Mouse (Mus musculus): ENCODE data around the gene Ebf3. TPM values are rescaled to one million over a fixed set of nuclear protein-coding genes. Genes with fewer than 3 reads are reported as not detected.

Ebf3 gene
- polyA plus RNA-seq, 1 experiment from 2014 or later, result 1.4 TPM

DNA sequence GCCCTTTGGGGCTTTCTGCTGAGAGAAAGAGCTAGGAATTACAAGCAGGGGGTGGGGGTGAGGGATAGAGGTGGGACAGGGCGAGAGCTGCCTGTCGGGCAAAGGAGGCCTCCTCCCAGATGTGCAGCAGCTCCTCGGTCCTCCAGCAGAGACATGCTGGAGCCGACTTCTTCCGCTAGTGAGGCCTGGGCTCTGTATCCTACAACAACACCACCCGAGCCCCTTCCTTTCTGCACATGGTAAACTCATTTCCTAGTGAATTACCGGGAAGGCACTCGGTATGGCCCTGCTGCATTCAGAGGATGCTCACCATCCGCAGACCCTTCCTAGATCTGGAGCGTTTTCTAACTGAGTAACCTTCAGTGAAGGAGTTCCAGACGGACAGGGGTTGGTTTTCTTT, 14.1 kb downstream of the Ebf3 start:
- Histone ChIP-seq H3K4me3 (ENCODE audit: low read depth, low read length) (no peak overlapping the region), H3K4me1 (replicated peaks; ENCODE audit: control insufficient read depth, insufficient read depth, low read length) (peaks cover 19% of the 10 kb centered on the region), H3K27me3 (replicated peaks; ENCODE audit: control insufficient read depth, insufficient read depth, low read length) (peaks cover 70% of the 10 kb centered on the region), H3K27ac (ENCODE audit: low read depth) (no peak overlapping the region), H3K36me3 (ENCODE audit: control insufficient read depth, insufficient read depth, low read length) (no peaks in the 10 kb centered on the region), H3K9me3 (ENCODE audit: control insufficient read depth, low read length) (no peaks in the 10 kb centered on the region), H3K9ac (ENCODE audit: low read length) (no peak overlapping the region), H3K4me2 (ENCODE audit: low read length) (no peak overlapping the region)
- ATAC-seq (replicated peaks; ENCODE audit: low FRiP score, low TSS enrichment, low read depth), result no peak
- DNase-seq (ENCODE audit: low spot score), result no peak
- WGBS, result 32% methylated on average over 11 of the region's 11 CpGs

DNA sequence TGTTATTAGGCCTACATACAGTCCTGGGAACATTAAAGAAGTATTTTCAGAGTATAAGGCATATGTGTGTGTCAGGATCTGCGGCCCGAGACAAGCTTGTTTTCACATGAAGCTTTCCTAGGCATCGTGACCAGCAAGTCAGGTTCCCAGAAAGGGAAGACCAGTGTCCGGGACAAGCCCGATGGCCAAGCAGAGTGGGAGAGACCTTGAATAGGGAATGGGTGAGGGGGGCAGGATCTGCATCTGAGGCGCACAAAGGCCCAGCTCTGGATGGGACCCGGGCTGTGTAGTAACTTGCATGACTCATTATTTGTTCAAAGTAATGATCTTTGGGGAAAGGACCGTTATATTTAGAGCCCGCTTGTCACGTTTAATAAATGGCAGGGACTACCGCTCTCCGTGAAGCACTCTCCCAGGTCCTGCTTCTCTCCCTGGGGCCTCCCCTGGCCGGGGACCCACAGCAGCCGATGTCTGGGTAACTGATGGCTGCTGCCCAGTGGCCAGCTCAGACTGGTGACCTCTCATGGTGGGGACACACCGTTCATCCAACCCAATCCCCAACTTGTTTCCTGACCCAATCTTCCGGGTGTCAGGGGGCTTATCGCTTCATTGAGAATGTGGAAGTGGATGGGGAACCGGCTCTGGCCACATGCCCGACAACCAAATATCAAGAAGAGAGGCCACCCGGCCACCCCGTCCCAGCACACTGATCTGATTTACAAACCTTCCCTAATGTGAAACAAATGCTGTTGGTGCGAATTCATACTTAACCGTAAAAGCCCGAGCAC, 16.5 kb downstream of the Ebf3 start:
- WGBS, result 61% methylated on average over 24 of the region's 24 CpGs
- Histone ChIP-seq H3K9ac (ENCODE audit: low read length) (no peak overlapping the region), H3K36me3 (ENCODE audit: control insufficient read depth, insufficient read depth, low read length) (no peaks in the 10 kb centered on the region), H3K4me1 (replicated peaks; ENCODE audit: control insufficient read depth, insufficient read depth, low read length) (peaks cover 14% of the 10 kb centered on the region), H3K27me3 (replicated peaks; ENCODE audit: control insufficient read depth, insufficient read depth, low read length) (peaks cover 51% of the 10 kb centered on the region), H3K9me3 (ENCODE audit: control insufficient read depth, low read length) (no peaks in the 10 kb centered on the region), H3K4me2 (ENCODE audit: low read length) (no peak overlapping the region), H3K4me3 (ENCODE audit: low read depth, low read length) (no peak overlapping the region), H3K27ac (ENCODE audit: low read depth) (no peak overlapping the region)
- DNase-seq (ENCODE audit: low spot score), result no peak
- ATAC-seq (replicated peaks; ENCODE audit: low FRiP score, low TSS enrichment, low read depth), result no peak

GRCm38 (mm10) chr7:137297131-137297530, 17.1 kb downstream of the Ebf3 start:
- no peak for ATAC-seq (replicated peaks; ENCODE audit: low FRiP score, low TSS enrichment, low read depth)

GRCm38 (mm10) chr7:137295612-137296011, 18.6 kb downstream of the Ebf3 start:
- Histone ChIP-seq H3K9ac (ENCODE audit: low read length) (no peak overlapping the region), H3K4me1 (replicated peaks; ENCODE audit: control insufficient read depth, insufficient read depth, low read length) (peaks cover 2% of the 10 kb centered on the region; the same call in 1 of the 2 replicates), H3K27ac (ENCODE audit: low read depth) (no peak overlapping the region), H3K27me3 (replicated peaks; ENCODE audit: control insufficient read depth, insufficient read depth, low read length) (peaks cover 41% of the 10 kb centered on the region), H3K4me2 (ENCODE audit: low read length) (no peak overlapping the region), H3K4me3 (ENCODE audit: low read depth, low read length) (no peak overlapping the region), H3K9me3 (ENCODE audit: control insufficient read depth, low read length) (no peaks in the 10 kb centered on the region), H3K36me3 (ENCODE audit: control insufficient read depth, insufficient read depth, low read length) (no peaks in the 10 kb centered on the region)
- no peak for DNase-seq (ENCODE audit: low spot score)
- ATAC-seq (replicated peaks; ENCODE audit: low FRiP score, low TSS enrichment, low read depth), result no peak
- 79% methylated on average over 7 of the region's 7 CpGs for WGBS

More at GRCm38 (mm10) chr7:137297131-137297530, 17.1 kb downstream of the Ebf3 start:
- Histone ChIP-seq H3K9me3 (ENCODE audit: control insufficient read depth, low read length) (no peaks in the 10 kb centered on the region), H3K4me1 (replicated peaks; ENCODE audit: control insufficient read depth, insufficient read depth, low read length) (peaks cover 14% of the 10 kb centered on the region), H3K9ac (ENCODE audit: low read length) (no peak overlapping the region), H3K27me3 (replicated peaks; ENCODE audit: control insufficient read depth, insufficient read depth, low read length) (peaks cover 47% of the 10 kb centered on the region), H3K4me3 (ENCODE audit: low read depth, low read length) (no peak overlapping the region), H3K36me3 (ENCODE audit: control insufficient read depth, insufficient read depth, low read length) (no peaks in the 10 kb centered on the region), H3K27ac (ENCODE audit: low read depth) (no peak overlapping the region), H3K4me2 (ENCODE audit: low read length) (no peak overlapping the region)
- no peak for DNase-seq (ENCODE audit: low spot score)
- 37% methylated on average over 7 of the region's 7 CpGs for WGBS

DNA sequence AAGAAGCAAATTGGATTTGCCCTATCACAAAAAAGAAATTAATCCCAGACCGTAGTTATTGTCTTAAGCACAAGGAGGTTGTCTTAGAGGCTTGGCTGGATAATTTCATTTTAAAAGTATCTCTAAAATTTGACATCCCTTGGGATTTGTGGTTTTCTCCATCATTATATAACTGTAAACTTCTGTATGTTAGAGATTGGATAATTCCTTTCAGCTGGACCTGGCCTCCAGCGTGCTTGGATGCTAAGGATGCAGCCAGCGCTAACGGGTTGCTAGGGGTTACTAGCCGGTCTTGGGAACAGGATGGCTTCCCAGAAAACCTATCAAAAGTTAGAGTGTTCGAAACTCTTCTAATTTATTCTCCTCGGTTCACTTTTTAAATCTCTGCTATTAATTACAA, 19.8 kb downstream of the Ebf3 start:
- ATAC-seq (replicated peaks; ENCODE audit: low FRiP score, low TSS enrichment, low read depth), result no peak
- Histone ChIP-seq H3K4me1 (replicated peaks; ENCODE audit: control insufficient read depth, insufficient read depth, low read length) (no peaks in the 10 kb centered on the region), H3K9me3 (ENCODE audit: control insufficient read depth, low read length) (no peaks in the 10 kb centered on the region), H3K36me3 (ENCODE audit: control insufficient read depth, insufficient read depth, low read length) (no peaks in the 10 kb centered on the region), H3K4me3 (ENCODE audit: low read depth, low read length) (no peak overlapping the region), H3K4me2 (ENCODE audit: low read length) (no peak overlapping the region), H3K9ac (ENCODE audit: low read length) (no peak overlapping the region), H3K27me3 (replicated peaks; ENCODE audit: control insufficient read depth, insufficient read depth, low read length) (peaks cover 30% of the 10 kb centered on the region), H3K27ac (ENCODE audit: low read depth) (no peak overlapping the region)
- DNase-seq (ENCODE audit: low spot score), result no peak
- WGBS, result 75% methylated on average over 7 of the region's 7 CpGs

DNA sequence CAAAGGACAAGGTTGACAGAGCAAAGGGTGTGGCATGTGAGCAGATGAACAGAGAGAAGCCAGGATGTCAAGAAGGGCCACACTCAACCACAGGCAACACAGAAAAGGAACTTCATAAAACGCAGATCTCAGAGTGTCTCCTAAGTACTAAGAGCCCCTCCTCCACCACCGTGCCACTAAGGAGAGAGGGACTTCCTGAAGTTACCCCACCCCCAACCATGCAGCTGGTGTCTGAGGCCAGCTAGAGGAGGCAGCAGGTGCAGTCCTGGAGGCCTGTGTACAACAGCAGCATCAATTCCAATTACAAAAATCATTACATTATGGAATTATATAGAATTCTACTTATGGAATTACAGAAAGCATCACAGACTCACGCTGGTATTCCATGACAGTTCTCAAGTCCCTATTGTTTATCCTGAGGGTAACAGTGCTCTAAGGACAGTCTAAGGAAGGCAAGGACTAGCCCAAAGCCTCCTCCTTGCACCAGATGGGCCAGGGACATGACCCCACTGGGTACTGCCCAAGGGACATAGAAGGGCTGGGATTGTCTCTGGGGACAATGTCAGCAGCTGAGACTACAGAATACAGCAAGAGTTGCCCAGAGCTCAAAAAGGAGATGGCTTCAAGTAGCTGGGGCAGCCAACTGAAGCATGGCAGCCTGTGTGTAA, 24.8 kb downstream of the Ebf3 start:
- no peak overlapping the region for H3K9ac ChIP-seq (ENCODE audit: low read length)
- no peak overlapping the region for H3K27ac ChIP-seq (ENCODE audit: low read depth)
- ATAC-seq (replicated peaks; ENCODE audit: low FRiP score, low TSS enrichment, low read depth), result peak; percentile 53
- H3K36me3 ChIP-seq (ENCODE audit: control insufficient read depth, insufficient read depth, low read length), result no peaks in the 10 kb centered on the region
- 49% methylated on average over 3 of the region's 3 CpGs for WGBS
- 0 out of 2 replicates have a peak, but pooled peaks cover 4% of the 10 kb centered on the region for H3K27me3 ChIP-seq (replicated peaks; ENCODE audit: control insufficient read depth, insufficient read depth, low read length)
- no peak for DNase-seq (ENCODE audit: low spot score)
- H3K9me3 ChIP-seq (ENCODE audit: control insufficient read depth, low read length), result no peaks in the 10 kb centered on the region
- no peaks in the 10 kb centered on the region; the same call in 1 of the 2 replicates for H3K4me1 ChIP-seq (replicated peaks; ENCODE audit: control insufficient read depth, insufficient read depth, low read length)
- H3K4me3 ChIP-seq (ENCODE audit: low read depth, low read length), result no peak overlapping the region
- no peak overlapping the region for H3K4me2 ChIP-seq (ENCODE audit: low read length)

GRCm38 (mm10) chr7:137278171-137278570, 36.1 kb downstream of the Ebf3 start:
- DNase-seq (ENCODE audit: low spot score) (no peak), ATAC-seq (replicated peaks; ENCODE audit: low FRiP score, low TSS enrichment, low read depth) (no peak)
- WGBS, result 89% methylated on average over 7 of the region's 7 CpGs
- H3K27me3 ChIP-seq (replicated peaks; ENCODE audit: control insufficient read depth, insufficient read depth, low read length), result no peaks in the 10 kb centered on the region
- H3K4me2 ChIP-seq (ENCODE audit: low read length), result no peak overlapping the region
- no peaks in the 10 kb centered on the region for H3K9me3 ChIP-seq (ENCODE audit: control insufficient read depth, low read length)
- no peak overlapping the region for H3K27ac ChIP-seq (ENCODE audit: low read depth)
- H3K4me1 ChIP-seq (replicated peaks; ENCODE audit: control insufficient read depth, insufficient read depth, low read length), result no peaks in the 10 kb centered on the region
- H3K4me3 ChIP-seq (ENCODE audit: low read depth, low read length), result no peak overlapping the region
- H3K9ac ChIP-seq (ENCODE audit: low read length), result no peak overlapping the region
- H3K36me3 ChIP-seq (ENCODE audit: control insufficient read depth, insufficient read depth, low read length), result no peaks in the 10 kb centered on the region

DNA sequence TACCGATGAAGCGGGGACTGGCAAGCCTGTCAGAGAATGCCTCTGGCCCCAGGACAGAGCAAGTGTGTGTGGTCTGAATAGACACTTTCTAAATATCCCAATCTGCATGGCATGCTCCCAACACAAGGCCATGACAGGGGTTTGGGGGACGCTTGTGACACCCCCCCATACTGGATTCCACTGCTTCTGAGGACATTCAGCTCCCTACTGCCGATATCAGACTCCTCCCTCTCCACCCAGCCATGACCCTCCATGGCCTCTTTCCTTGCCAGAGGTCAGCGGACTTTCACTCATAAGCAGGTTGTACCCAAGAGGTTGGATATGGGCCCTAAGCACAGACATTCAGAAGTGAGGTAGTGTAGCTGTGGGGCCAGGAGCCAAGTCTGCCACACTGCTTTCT, 36.5 kb downstream of the Ebf3 start:
- Histone ChIP-seq H3K27me3 (replicated peaks; ENCODE audit: control insufficient read depth, insufficient read depth, low read length) (no peaks in the 10 kb centered on the region), H3K27ac (ENCODE audit: low read depth) (no peak overlapping the region), H3K36me3 (ENCODE audit: control insufficient read depth, insufficient read depth, low read length) (no peaks in the 10 kb centered on the region), H3K4me2 (ENCODE audit: low read length) (no peak overlapping the region), H3K9ac (ENCODE audit: low read length) (no peak overlapping the region), H3K4me3 (ENCODE audit: low read depth, low read length) (no peak overlapping the region), H3K9me3 (ENCODE audit: control insufficient read depth, low read length) (no peaks in the 10 kb centered on the region), H3K4me1 (replicated peaks; ENCODE audit: control insufficient read depth, insufficient read depth, low read length) (no peaks in the 10 kb centered on the region)
- DNase-seq (ENCODE audit: low spot score) (no peak), ATAC-seq (replicated peaks; ENCODE audit: low FRiP score, low TSS enrichment, low read depth) (no peak)
- 85% methylated on average over 5 of the region's 5 CpGs for WGBS

Measured in intestine, embryonic 14.5 days (tissue).